Mouse (Mus musculus): ENCODE results near the gene Fkbp9. TPM values are rescaled to one million over a fixed set of nuclear protein-coding genes. Genes with fewer than 3 reads are reported as not detected.

Gene Fkbp9
- polyA plus RNA-seq, 1 experiment, result 91.9 TPM

GRCm38 (mm10) chr6:56798152-56798465 is 33.8 kb upstream of the Fkbp9 start:
- Histone ChIP-seq H3K4me3 (replicated peaks; ENCODE audit: extremely low read depth, low read depth, low read length) (peak overlapping the region; percentile 85), H3K4me1 (ENCODE audit: control insufficient read depth, insufficient read depth, low read length) (peaks cover 15% of the 10 kb centered on the region)
- 3% methylated on average over 8 of the region's 8 CpGs for WGBS
- TF ChIP-seq POLR2A (IDR thresholded peaks at IDR 0.05; ENCODE audit: borderline replicate concordance, extremely low read depth, low read depth, low read length), result no peak
- no peak for TF ChIP-seq CTCF (IDR thresholded peaks at IDR 0.05; ENCODE audit: insufficient read depth, low read length)
- DNase-seq, result no peak

GRCm38 (mm10) chr6:56805026-56805425 is 26.8 kb upstream of the Fkbp9 start:
- TF ChIP-seq CTCF (IDR thresholded peaks at IDR 0.05; ENCODE audit: insufficient read depth, low read length) (no peak), POLR2A (IDR thresholded peaks at IDR 0.05; ENCODE audit: borderline replicate concordance, extremely low read depth, low read depth, low read length) (no peak)
- no peak overlapping the region for H3K4me3 ChIP-seq (replicated peaks; ENCODE audit: extremely low read depth, low read depth, low read length)
- H3K4me1 ChIP-seq (ENCODE audit: control insufficient read depth, insufficient read depth, low read length), result no peaks in the 10 kb centered on the region
- WGBS, result 82% methylated on average over 4 of the region's 4 CpGs
- DNase-seq, result no peak

GRCm38 (mm10) chr6:56806195-56806594 is 25.7 kb upstream of the Fkbp9 start:
- Histone ChIP-seq H3K4me1 (ENCODE audit: control insufficient read depth, insufficient read depth, low read length) (no peaks in the 10 kb centered on the region), H3K4me3 (replicated peaks; ENCODE audit: extremely low read depth, low read depth, low read length) (no peak overlapping the region)
- 55% methylated on average over 2 of the region's 2 CpGs for WGBS
- no peak for TF ChIP-seq CTCF (IDR thresholded peaks at IDR 0.05; ENCODE audit: insufficient read depth, low read length)
- TF ChIP-seq POLR2A (IDR thresholded peaks at IDR 0.05; ENCODE audit: borderline replicate concordance, extremely low read depth, low read depth, low read length), result no peak
- DNase-seq, result no peak

GRCm38 (mm10) chr6:56808656-56809055 is 23.2 kb upstream of the Fkbp9 start:
- no peak for DNase-seq
- TF ChIP-seq CTCF (IDR thresholded peaks at IDR 0.05; ENCODE audit: insufficient read depth, low read length) (peak; percentile 34; the same call in 1 of the 2 replicates), POLR2A (IDR thresholded peaks at IDR 0.05; ENCODE audit: borderline replicate concordance, extremely low read depth, low read depth, low read length) (no peak)
- WGBS, result 7% methylated on average over 3 of the region's 3 CpGs

GRCm38 (mm10) chr6:56813332-56813731 is 18.5 kb upstream of the Fkbp9 start:
- Histone ChIP-seq H3K4me3 (replicated peaks; ENCODE audit: extremely low read depth, low read depth, low read length) (no peak overlapping the region), H3K4me1 (ENCODE audit: control insufficient read depth, insufficient read depth, low read length) (no peaks in the 10 kb centered on the region)
- WGBS, result 54% methylated on average over 2 of the region's 2 CpGs
- no peak for DNase-seq
- no peak for TF ChIP-seq POLR2A (IDR thresholded peaks at IDR 0.05; ENCODE audit: borderline replicate concordance, extremely low read depth, low read depth, low read length)
- no peak for TF ChIP-seq CTCF (IDR thresholded peaks at IDR 0.05; ENCODE audit: insufficient read depth, low read length)

More at GRCm38 (mm10) chr6:56808656-56809055, 23.2 kb upstream of the Fkbp9 start:
- Histone ChIP-seq H3K4me1 (ENCODE audit: control insufficient read depth, insufficient read depth, low read length) (no peaks in the 10 kb centered on the region), H3K4me3 (replicated peaks; ENCODE audit: extremely low read depth, low read depth, low read length) (no peak overlapping the region)

- no peaks in the 10 kb centered on the region for H3K4me1 ChIP-seq (ENCODE audit: control insufficient read depth, insufficient read depth, low read length)
- H3K4me3 ChIP-seq (replicated peaks; ENCODE audit: extremely low read depth, low read depth, low read length), result no peak overlapping the region
- DNase-seq, result no peak
- 50% methylated on average over 5 of the region's 5 CpGs for WGBS
- TF ChIP-seq CTCF (IDR thresholded peaks at IDR 0.05; ENCODE audit: insufficient read depth, low read length), result no peak
- no peak for TF ChIP-seq POLR2A (IDR thresholded peaks at IDR 0.05; ENCODE audit: borderline replicate concordance, extremely low read depth, low read depth, low read length)
Measured at GRCm38 (mm10) chr6:56818436-56819123, 13.3 kb upstream of the Fkbp9 start.

GRCm38 (mm10) chr6:56819124-56819487 is 12.8 kb upstream of the Fkbp9 start:
- no peaks in the 10 kb centered on the region for H3K4me1 ChIP-seq (ENCODE audit: control insufficient read depth, insufficient read depth, low read length)
- no peak for DNase-seq

GRCm38 (mm10) chr6:56825657-56826056 is 6.2 kb upstream of the Fkbp9 start:
- no peaks in the 10 kb centered on the region for H3K4me1 ChIP-seq (ENCODE audit: control insufficient read depth, insufficient read depth, low read length)
- no peak for TF ChIP-seq POLR2A (IDR thresholded peaks at IDR 0.05; ENCODE audit: borderline replicate concordance, extremely low read depth, low read depth, low read length)
- no peak for TF ChIP-seq CTCF (IDR thresholded peaks at IDR 0.05; ENCODE audit: insufficient read depth, low read length)
- H3K4me3 ChIP-seq (replicated peaks; ENCODE audit: extremely low read depth, low read depth, low read length), result no peak overlapping the region
- DNase-seq, result no peak
- 54% methylated on average over 3 of the region's 3 CpGs for WGBS

More at GRCm38 (mm10) chr6:56819124-56819487, 12.8 kb upstream of the Fkbp9 start:
- H3K4me3 ChIP-seq (replicated peaks; ENCODE audit: extremely low read depth, low read depth, low read length), result no peak overlapping the region
- WGBS, result 76% methylated on average over 2 of the region's 2 CpGs
- no peak for TF ChIP-seq CTCF (IDR thresholded peaks at IDR 0.05; ENCODE audit: insufficient read depth, low read length)
- TF ChIP-seq POLR2A (IDR thresholded peaks at IDR 0.05; ENCODE audit: borderline replicate concordance, extremely low read depth, low read depth, low read length), result no peak

- H3K4me3 ChIP-seq (replicated peaks; ENCODE audit: extremely low read depth, low read depth, low read length), result peak overlapping the region; percentile 66
- WGBS, result 3% methylated on average over 15 of the region's 15 CpGs
- DNase-seq, result no peak
- peaks cover 3% of the 10 kb centered on the region; the same call in 1 of the 2 replicates for H3K4me1 ChIP-seq (ENCODE audit: control insufficient read depth, insufficient read depth, low read length)
- TF ChIP-seq CTCF (IDR thresholded peaks at IDR 0.05; ENCODE audit: insufficient read depth, low read length), result no peak
- TF ChIP-seq POLR2A (IDR thresholded peaks at IDR 0.05; ENCODE audit: borderline replicate concordance, extremely low read depth, low read depth, low read length), result no peak
Measured at GRCm38 (mm10) chr6:56832407-56832796, 543 bp downstream of the Fkbp9 start.

- H3K4me1 ChIP-seq (ENCODE audit: control insufficient read depth, insufficient read depth, low read length), result peaks cover 3% of the 10 kb centered on the region; the same call in 1 of the 2 replicates
- no peak overlapping the region for H3K4me3 ChIP-seq (replicated peaks; ENCODE audit: extremely low read depth, low read depth, low read length)
- no peak for DNase-seq
- TF ChIP-seq CTCF (IDR thresholded peaks at IDR 0.05; ENCODE audit: insufficient read depth, low read length), result no peak
- TF ChIP-seq POLR2A (IDR thresholded peaks at IDR 0.05; ENCODE audit: borderline replicate concordance, extremely low read depth, low read depth, low read length), result no peak
Measured at GRCm38 (mm10) chr6:56832830-56833229, 971 bp downstream of the Fkbp9 start.

All from lung, adult 2 months (tissue).